Mouse (Mus musculus) macrophage (primary cell): Measurements from ENCODE around the gene Tmprss15. TPM values are rescaled to one million over a fixed set of nuclear protein-coding genes. Genes with fewer than 3 reads are reported as not detected.

ENCODE experiments used
- H3K27ac ChIP-seq: fragments of 350-480 bp; formaldehyde crosslinking; 2 replicates; pipeline ENCODE4 v1.9.0; 2021
- H3K36me3 ChIP-seq: fragments of 350-480 bp; formaldehyde crosslinking; 2 replicates; pipeline ENCODE4 v1.9.0; 2021; ENCODE audit errors: inconsistent target
- H3K4me3 ChIP-seq: fragments of 350-480 bp; formaldehyde crosslinking; 2 replicates; pipeline ENCODE4 v1.9.0; 2021; ENCODE audit errors: inconsistent target
- H3K79me2 ChIP-seq: fragments of 350-480 bp; formaldehyde crosslinking; 2 replicates; pipeline ENCODE4 v1.9.0; 2021; ENCODE audit errors: inconsistent target
- WGBS: methylation state at CpG from one replicate; pipeline ENCODE4 v1.1.7; 2026; ENCODE audit warnings: inconsistent platforms; ENCODE audit not compliant: missing documents; 5-methylcytosine and 5-hydroxymethylcytosine counted together
- polyA plus RNA-seq: library from polyadenylated mRNA; stranded (reverse); fragments of 250-400 nt; gene quantifications from 3 replicates; pipeline ENCODE4 v1.2.4, GENCODE M21; 2018; ENCODE audit warnings: inconsistent platforms
- total RNA-seq, 78 experiments: library from RNA; depleted of rRNA; stranded (reverse); fragments of 250-400 nt; gene quantifications; 1 replicate in 9 of 78; 2 replicates in 24 of 78; 3 replicates in 43 of 78; 4 replicates in 2 of 78; pipeline ENCODE4 v1.2.4; 2018; ENCODE audit warnings: inconsistent platforms in 56 of 78

Tmprss15 gene
- not detected for total RNA-seq (2018; cell fraction: chromatin; rRNA removed)
- not detected for total RNA-seq (2018; cell fraction: cytosol; rRNA removed)
- not detected for total RNA-seq (2018; cell fraction: nucleus; rRNA removed)
- polyA plus RNA-seq, result not detected in 3 replicates

GRCm38 (mm10) chr16:79090997-79091396 is at the start of gene Tmprss15:
Gene Tmprss15, minus strand, starts transcription at chr16:79091097.
- no peak within 1 kb of the TSS for H3K4me3 ChIP-seq
- H3K36me3 ChIP-seq, result no peaks in the 10 kb centered on the region
- no peak within 1 kb of the TSS for H3K27ac ChIP-seq
- 83% methylated on average over 4 of the region's 4 CpGs for WGBS
- H3K79me2 ChIP-seq, result no peaks in the 10 kb centered on the region

GRCm38 (mm10) chr16:79114879-79115278 is 24.0 kb upstream of the Tmprss15 start:
- no peak overlapping the region for H3K27ac ChIP-seq
- H3K79me2 ChIP-seq, result no peaks in the 10 kb centered on the region
- 100% methylated on average over 1 of the region's 1 CpGs for WGBS
- no peak overlapping the region for H3K4me3 ChIP-seq
- no peaks in the 10 kb centered on the region for H3K36me3 ChIP-seq

GRCm38 (mm10) chr16:79109516-79109915 is 18.6 kb upstream of the Tmprss15 start:
- 0% methylated on average over 1 of the region's 1 CpGs for WGBS
- Histone ChIP-seq H3K4me3 (no peak overlapping the region), H3K79me2 (no peaks in the 10 kb centered on the region), H3K36me3 (no peaks in the 10 kb centered on the region), H3K27ac (no peak overlapping the region)

DNA sequence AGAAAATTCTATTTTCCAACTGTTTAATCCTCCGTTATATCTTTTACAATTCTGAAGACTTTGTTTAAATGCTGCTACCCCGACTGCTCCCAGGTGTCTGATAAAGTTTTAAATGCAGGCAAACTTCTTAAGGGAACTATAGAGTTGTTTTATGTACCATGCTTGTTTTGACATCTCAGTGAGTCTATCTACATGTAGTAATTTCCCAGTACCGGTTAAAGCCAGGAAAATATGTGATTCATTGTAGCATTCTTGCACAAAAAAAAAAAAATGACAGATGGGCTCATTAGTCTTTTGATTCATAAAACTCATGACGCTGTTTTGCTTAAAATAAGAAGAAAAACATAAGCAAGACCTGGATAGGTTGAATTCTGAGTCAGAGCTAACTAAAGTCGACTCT is 18.1 kb upstream of the Tmprss15 start:
- Histone ChIP-seq H3K27ac (no peak overlapping the region), H3K36me3 (no peaks in the 10 kb centered on the region), H3K4me3 (no peak overlapping the region), H3K79me2 (no peaks in the 10 kb centered on the region)
- 75% methylated on average over 5 of the region's 5 CpGs for WGBS

DNA sequence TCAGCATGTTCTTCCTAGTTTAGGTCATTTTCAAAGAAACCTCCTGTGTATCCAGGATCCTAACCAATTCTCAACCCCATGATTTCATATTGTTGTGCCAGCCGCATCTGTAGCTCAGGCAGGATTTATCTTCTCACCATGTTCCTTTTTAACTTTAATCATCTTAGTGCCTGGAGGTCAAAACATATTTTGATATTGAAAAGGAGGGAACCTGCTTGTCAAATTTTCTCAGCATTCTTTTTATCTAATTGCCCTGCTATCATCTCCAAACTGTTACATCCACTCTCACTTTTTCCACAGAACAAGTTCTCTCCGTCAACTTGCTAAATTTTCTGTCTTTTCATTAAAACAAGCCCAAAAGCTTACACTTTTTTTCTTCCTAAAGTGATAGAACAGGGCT is 9.4 kb upstream of the Tmprss15 start:
- Histone ChIP-seq H3K36me3 (no peaks in the 10 kb centered on the region), H3K79me2 (no peaks in the 10 kb centered on the region), H3K27ac (no peak overlapping the region), H3K4me3 (no peak overlapping the region)
- WGBS, result 82% methylated on average over 2 of the region's 2 CpGs

GRCm38 (mm10) chr16:79098321-79098720 is 7.4 kb upstream of the Tmprss15 start:
- Histone ChIP-seq H3K27ac (no peak overlapping the region), H3K79me2 (no peaks in the 10 kb centered on the region), H3K36me3 (no peaks in the 10 kb centered on the region), H3K4me3 (no peak overlapping the region)
- WGBS, result 58% methylated on average over 2 of the region's 2 CpGs

DNA sequence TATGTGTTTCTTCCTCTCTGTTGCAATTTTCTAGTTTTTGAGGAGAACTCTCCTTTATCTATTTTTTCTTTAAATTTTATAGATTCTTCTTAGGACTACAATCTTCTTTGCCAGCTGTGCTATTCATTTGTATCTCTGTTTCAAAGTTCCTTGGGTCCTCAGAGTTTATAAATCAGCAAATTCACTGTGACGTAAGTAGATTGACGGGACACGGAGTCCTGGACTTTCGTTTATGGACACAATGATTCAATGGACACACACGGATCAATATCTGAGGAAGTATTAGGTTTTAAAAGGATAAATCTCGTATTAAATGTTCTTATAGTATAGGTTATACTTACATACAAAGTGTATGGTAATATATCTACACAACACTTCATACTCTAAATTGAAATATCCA is 4.3 kb downstream of the Tmprss15 start:
- WGBS, result 76% methylated on average over 6 of the region's 6 CpGs

GRCm38 (mm10) chr16:79063848-79064247 is 27.0 kb downstream of the Tmprss15 start:
- no peak overlapping the region for H3K27ac ChIP-seq
- no peaks in the 10 kb centered on the region for H3K79me2 ChIP-seq
- no peak overlapping the region for H3K4me3 ChIP-seq
- WGBS, result 100% methylated on average over 1 of the region's 1 CpGs
- no peaks in the 10 kb centered on the region for H3K36me3 ChIP-seq

More for the DNA sequence above, 4.3 kb downstream of the Tmprss15 start:
- Histone ChIP-seq H3K4me3 (no peak overlapping the region), H3K79me2 (no peaks in the 10 kb centered on the region), H3K27ac (no peak overlapping the region), H3K36me3 (no peaks in the 10 kb centered on the region)

- WGBS, result 76% methylated on average over 12 of the region's 12 CpGs
- no peaks in the 10 kb centered on the region for H3K36me3 ChIP-seq
Observed at GRCm38 (mm10) chr16:79058775-79059558, 31.9 kb downstream of the Tmprss15 start.

DNA sequence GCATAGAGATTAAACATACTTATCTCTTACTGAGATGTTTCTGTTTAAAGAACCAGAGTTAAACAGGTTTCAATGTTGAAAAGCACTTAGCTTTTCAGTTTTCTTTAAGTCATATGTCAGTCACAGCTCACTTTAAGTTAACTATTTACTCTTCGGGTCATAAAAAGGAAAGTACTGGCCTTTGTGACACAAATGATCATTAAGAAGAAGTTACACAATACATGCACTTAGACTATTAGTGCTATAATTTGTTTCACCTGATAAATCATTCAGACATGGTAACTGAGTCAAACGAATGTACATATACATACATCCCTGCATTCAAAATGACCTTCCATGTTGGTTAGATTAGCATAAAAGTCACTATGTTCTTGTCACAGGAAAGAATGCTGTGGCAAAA is 58.3 kb downstream of the Tmprss15 start:
- H3K36me3 ChIP-seq, result no peaks in the 10 kb centered on the region
- WGBS, result 79% methylated on average over 2 of the region's 2 CpGs
- no peak overlapping the region for H3K4me3 ChIP-seq
- no peak overlapping the region for H3K27ac ChIP-seq
- H3K79me2 ChIP-seq, result no peaks in the 10 kb centered on the region

More at GRCm38 (mm10) chr16:79058775-79059558, 31.9 kb downstream of the Tmprss15 start:
- Histone ChIP-seq H3K79me2 (no peaks in the 10 kb centered on the region), H3K4me3 (no peak overlapping the region), H3K27ac (no peak overlapping the region)

DNA sequence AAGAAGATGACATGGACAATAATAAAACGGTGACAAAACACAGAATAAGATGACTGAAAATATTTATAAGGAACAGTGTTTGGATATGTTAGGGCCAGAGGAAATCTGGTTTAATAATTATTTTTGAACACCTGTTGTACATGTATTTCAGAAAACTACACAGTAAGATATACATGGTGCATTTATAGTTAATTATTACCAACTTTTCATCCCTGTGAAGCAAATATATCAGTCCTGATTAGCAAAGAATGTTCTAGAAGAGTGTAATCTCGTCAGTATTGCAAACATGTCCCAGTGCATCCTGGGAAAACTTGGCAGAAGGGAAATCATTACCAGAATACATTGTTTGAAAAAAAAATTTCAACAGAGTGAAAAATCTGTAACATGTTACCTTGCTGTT is 88.1 kb downstream of the Tmprss15 start:
- 53% methylated on average over 2 of the region's 2 CpGs for WGBS

DNA sequence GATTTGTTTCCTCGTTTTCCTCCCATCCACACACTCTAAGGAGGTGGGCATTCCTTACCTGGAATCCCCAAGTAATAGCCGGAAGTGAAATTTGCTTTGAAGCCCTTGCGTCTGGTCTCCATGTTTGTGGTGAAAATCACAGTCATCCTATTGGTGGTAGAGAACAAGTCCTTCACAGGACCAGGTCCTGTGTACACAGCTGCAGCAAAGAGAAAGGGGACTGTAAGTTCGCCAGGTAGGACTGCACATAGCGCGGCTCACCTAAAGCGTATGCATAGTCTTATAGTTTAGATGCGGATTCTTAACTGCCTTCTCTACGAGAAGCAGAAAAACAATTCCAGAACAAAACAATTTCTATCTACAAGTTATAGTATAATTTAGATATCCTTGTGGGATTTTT is 89.2 kb downstream of the Tmprss15 start:
- WGBS, result 79% methylated on average over 9 of the region's 9 CpGs
- no peak overlapping the region for H3K27ac ChIP-seq
- H3K4me3 ChIP-seq, result no peak overlapping the region
- H3K79me2 ChIP-seq, result no peaks in the 10 kb centered on the region
- H3K36me3 ChIP-seq, result no peaks in the 10 kb centered on the region

More for the DNA sequence above, 88.1 kb downstream of the Tmprss15 start:
- Histone ChIP-seq H3K4me3 (no peak overlapping the region), H3K27ac (no peak overlapping the region), H3K79me2 (no peaks in the 10 kb centered on the region), H3K36me3 (no peaks in the 10 kb centered on the region)

GRCm38 (mm10) chr16:78976384-78976783 is 114.5 kb downstream of the Tmprss15 start:
- Histone ChIP-seq H3K4me3 (no peak overlapping the region), H3K36me3 (no peaks in the 10 kb centered on the region), H3K27ac (no peak overlapping the region), H3K79me2 (no peaks in the 10 kb centered on the region)
- WGBS, result 90% methylated on average over 8 of the region's 8 CpGs

GRCm38 (mm10) chr16:78974099-78974498 is 116.8 kb downstream of the Tmprss15 start:
- Histone ChIP-seq H3K4me3 (no peak overlapping the region), H3K79me2 (no peaks in the 10 kb centered on the region), H3K27ac (no peak overlapping the region), H3K36me3 (no peaks in the 10 kb centered on the region)
- WGBS, result 89% methylated on average over 13 of the region's 13 CpGs

DNA sequence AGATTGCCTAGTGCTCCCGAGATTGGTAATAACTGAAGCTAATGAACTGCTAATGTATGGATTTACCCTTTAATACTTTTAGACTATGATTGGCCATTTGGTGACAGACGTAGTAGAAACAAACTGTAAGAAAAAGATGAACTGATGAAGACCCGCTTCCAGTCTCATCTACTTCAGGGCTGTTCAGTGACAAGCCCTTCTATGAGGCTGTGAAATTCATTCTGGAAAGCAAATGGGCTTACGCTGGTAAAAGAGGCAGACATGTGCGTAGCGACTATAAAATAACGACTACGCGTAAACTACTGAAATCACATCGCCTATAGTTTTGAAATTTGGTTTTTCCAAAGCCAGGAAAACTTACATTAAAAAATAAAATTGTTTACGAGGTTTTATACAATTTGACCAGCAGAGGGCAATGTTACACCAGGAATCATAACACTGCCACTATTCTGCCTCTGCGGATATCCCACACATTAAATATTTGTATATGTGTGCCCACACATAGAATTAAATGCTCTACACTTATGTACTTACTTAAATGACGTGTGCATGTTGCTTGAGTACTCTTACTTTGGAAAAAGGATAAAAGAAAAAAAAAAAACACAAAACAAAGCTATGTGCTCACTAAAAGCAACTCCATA is 121.7 kb downstream of the Tmprss15 start:
- 32% methylated on average over 13 of the region's 13 CpGs for WGBS
- Histone ChIP-seq H3K27ac (no peak overlapping the region), H3K36me3 (no peaks in the 10 kb centered on the region), H3K79me2 (no peaks in the 10 kb centered on the region), H3K4me3 (no peak overlapping the region)
